Mouse (Mus musculus): Measurements from ENCODE around the gene Ssbp3. TPM values are rescaled to one million over a fixed set of nuclear protein-coding genes. Genes with fewer than 3 reads are reported as not detected.

Gene Ssbp3
- polyA plus RNA-seq, 1 experiment from 2014 or later, result 73.2 TPM

GRCm38 (mm10) chr4:106985899-106986832, 75.7 kb downstream of the Ssbp3 start:
- ATAC-seq (replicated peaks; ENCODE audit: low FRiP score, low TSS enrichment, low read depth) (peak; percentile 12), DNase-seq (ENCODE audit: low spot score) (peak; percentile 63)
- Histone ChIP-seq H3K36me3 (ENCODE audit: control insufficient read depth, insufficient read depth, low read length) (peaks cover 3% of the 10 kb centered on the region; the same call in 1 of the 2 replicates), H3K9ac (ENCODE audit: low read length) (no peak overlapping the region), H3K9me3 (ENCODE audit: control insufficient read depth, low read length) (no peaks in the 10 kb centered on the region), H3K4me2 (ENCODE audit: low read length) (0 out of 2 replicates have a peak overlapping the region, but pooled peaks have one; percentile 2), H3K4me1 (replicated peaks; ENCODE audit: control insufficient read depth, insufficient read depth, low read length) (peaks cover 61% of the 10 kb centered on the region), H3K4me3 (ENCODE audit: low read depth, low read length) (no peak overlapping the region), H3K27ac (ENCODE audit: low read depth) (peak overlapping the region; percentile 85), H3K27me3 (replicated peaks; ENCODE audit: control insufficient read depth, insufficient read depth, low read length) (no peaks in the 10 kb centered on the region)
- 16% methylated on average over 15 of the region's 15 CpGs for WGBS

GRCm38 (mm10) chr4:106987725-106988364, 77.3 kb downstream of the Ssbp3 start:
- 32% methylated on average over 7 of the region's 7 CpGs for WGBS
- Histone ChIP-seq H3K36me3 (ENCODE audit: control insufficient read depth, insufficient read depth, low read length) (peaks cover 4% of the 10 kb centered on the region; the same call in 1 of the 2 replicates), H3K9ac (ENCODE audit: low read length) (no peak overlapping the region), H3K9me3 (ENCODE audit: control insufficient read depth, low read length) (no peaks in the 10 kb centered on the region), H3K27me3 (replicated peaks; ENCODE audit: control insufficient read depth, insufficient read depth, low read length) (no peaks in the 10 kb centered on the region), H3K4me3 (ENCODE audit: low read depth, low read length) (no peak overlapping the region), H3K27ac (ENCODE audit: low read depth) (peak overlapping the region; percentile 52), H3K4me1 (replicated peaks; ENCODE audit: control insufficient read depth, insufficient read depth, low read length) (peaks cover 49% of the 10 kb centered on the region), H3K4me2 (ENCODE audit: low read length) (no peak overlapping the region)
- peak; percentile 70 for DNase-seq (ENCODE audit: low spot score)
- ATAC-seq (replicated peaks; ENCODE audit: low FRiP score, low TSS enrichment, low read depth), result no peak; the same call in 1 of the 2 replicates

- H3K4me1 ChIP-seq (replicated peaks; ENCODE audit: control insufficient read depth, insufficient read depth, low read length), result peaks cover 39% of the 10 kb centered on the region
- no peak overlapping the region for H3K4me2 ChIP-seq (ENCODE audit: low read length)
- no peak overlapping the region for H3K4me3 ChIP-seq (ENCODE audit: low read depth, low read length)
- no peak overlapping the region for H3K9ac ChIP-seq (ENCODE audit: low read length)
- no peaks in the 10 kb centered on the region for H3K9me3 ChIP-seq (ENCODE audit: control insufficient read depth, low read length)
- no peak for DNase-seq (ENCODE audit: low spot score)
- ATAC-seq (replicated peaks; ENCODE audit: low FRiP score, low TSS enrichment, low read depth), result no peak
- H3K27ac ChIP-seq (ENCODE audit: low read depth), result no peak overlapping the region
- no peaks in the 10 kb centered on the region for H3K27me3 ChIP-seq (replicated peaks; ENCODE audit: control insufficient read depth, insufficient read depth, low read length)
- H3K36me3 ChIP-seq (ENCODE audit: control insufficient read depth, insufficient read depth, low read length), result peaks cover 4% of the 10 kb centered on the region; the same call in 1 of the 2 replicates
- 72% methylated on average over 6 of the region's 6 CpGs for WGBS
Observed at GRCm38 (mm10) chr4:106988886-106989225, 78.4 kb downstream of the Ssbp3 start.

GRCm38 (mm10) chr4:106989226-106989983, 78.9 kb downstream of the Ssbp3 start:
- Histone ChIP-seq H3K27ac (ENCODE audit: low read depth) (no peak overlapping the region), H3K9ac (ENCODE audit: low read length) (no peak overlapping the region)
- 63% methylated on average over 10 of the region's 10 CpGs for WGBS

GRCm38 (mm10) chr4:106993053-106993452, 82.6 kb downstream of the Ssbp3 start:
- Histone ChIP-seq H3K27me3 (replicated peaks; ENCODE audit: control insufficient read depth, insufficient read depth, low read length) (no peaks in the 10 kb centered on the region), H3K4me1 (replicated peaks; ENCODE audit: control insufficient read depth, insufficient read depth, low read length) (peaks cover 19% of the 10 kb centered on the region), H3K4me3 (ENCODE audit: low read depth, low read length) (no peak overlapping the region), H3K27ac (ENCODE audit: low read depth) (no peak overlapping the region), H3K9ac (ENCODE audit: low read length) (no peak overlapping the region), H3K9me3 (ENCODE audit: control insufficient read depth, low read length) (no peaks in the 10 kb centered on the region), H3K4me2 (ENCODE audit: low read length) (no peak overlapping the region), H3K36me3 (ENCODE audit: control insufficient read depth, insufficient read depth, low read length) (peaks cover 4% of the 10 kb centered on the region; the same call in 1 of the 2 replicates)
- WGBS, result 92% methylated on average over 5 of the region's 5 CpGs
- DNase-seq (ENCODE audit: low spot score) (no peak), ATAC-seq (replicated peaks; ENCODE audit: low FRiP score, low TSS enrichment, low read depth) (no peak)

More at GRCm38 (mm10) chr4:106989226-106989983, 78.9 kb downstream of the Ssbp3 start:
- Histone ChIP-seq H3K4me1 (replicated peaks; ENCODE audit: control insufficient read depth, insufficient read depth, low read length) (peaks cover 35% of the 10 kb centered on the region), H3K36me3 (ENCODE audit: control insufficient read depth, insufficient read depth, low read length) (peaks cover 4% of the 10 kb centered on the region; the same call in 1 of the 2 replicates), H3K9me3 (ENCODE audit: control insufficient read depth, low read length) (no peaks in the 10 kb centered on the region), H3K27me3 (replicated peaks; ENCODE audit: control insufficient read depth, insufficient read depth, low read length) (no peaks in the 10 kb centered on the region), H3K4me3 (ENCODE audit: low read depth, low read length) (no peak overlapping the region), H3K4me2 (ENCODE audit: low read length) (no peak overlapping the region)
- DNase-seq (ENCODE audit: low spot score), result no peak
- no peak for ATAC-seq (replicated peaks; ENCODE audit: low FRiP score, low TSS enrichment, low read depth)

GRCm38 (mm10) chr4:106994252-106994651, 83.8 kb downstream of the Ssbp3 start:
- H3K9ac ChIP-seq (ENCODE audit: low read length), result no peak overlapping the region
- H3K36me3 ChIP-seq (ENCODE audit: control insufficient read depth, insufficient read depth, low read length), result peaks cover 4% of the 10 kb centered on the region; the same call in 1 of the 2 replicates
- WGBS, result 88% methylated on average over 5 of the region's 5 CpGs
- DNase-seq (ENCODE audit: low spot score), result no peak
- no peak overlapping the region for H3K4me3 ChIP-seq (ENCODE audit: low read depth, low read length)
- no peak for ATAC-seq (replicated peaks; ENCODE audit: low FRiP score, low TSS enrichment, low read depth)
- H3K9me3 ChIP-seq (ENCODE audit: control insufficient read depth, low read length), result no peaks in the 10 kb centered on the region
- no peaks in the 10 kb centered on the region for H3K27me3 ChIP-seq (replicated peaks; ENCODE audit: control insufficient read depth, insufficient read depth, low read length)
- no peak overlapping the region for H3K27ac ChIP-seq (ENCODE audit: low read depth)
- H3K4me2 ChIP-seq (ENCODE audit: low read length), result no peak overlapping the region
- peaks cover 19% of the 10 kb centered on the region for H3K4me1 ChIP-seq (replicated peaks; ENCODE audit: control insufficient read depth, insufficient read depth, low read length)

- WGBS, result 83% methylated on average over 6 of the region's 6 CpGs
- no peak overlapping the region for H3K27ac ChIP-seq (ENCODE audit: low read depth)
- ATAC-seq (replicated peaks; ENCODE audit: low FRiP score, low TSS enrichment, low read depth), result no peak
Observed at GRCm38 (mm10) chr4:106995069-106995468, 84.6 kb downstream of the Ssbp3 start.

GRCm38 (mm10) chr4:106995513-106995912, 85.0 kb downstream of the Ssbp3 start:
- WGBS, result 79% methylated on average over 5 of the region's 5 CpGs
- no peak overlapping the region for H3K9ac ChIP-seq (ENCODE audit: low read length)
- no peak overlapping the region for H3K4me3 ChIP-seq (ENCODE audit: low read depth, low read length)
- no peak for DNase-seq (ENCODE audit: low spot score)
- no peaks in the 10 kb centered on the region for H3K9me3 ChIP-seq (ENCODE audit: control insufficient read depth, low read length)
- no peak for ATAC-seq (replicated peaks; ENCODE audit: low FRiP score, low TSS enrichment, low read depth)
- no peaks in the 10 kb centered on the region for H3K27me3 ChIP-seq (replicated peaks; ENCODE audit: control insufficient read depth, insufficient read depth, low read length)
- H3K4me1 ChIP-seq (replicated peaks; ENCODE audit: control insufficient read depth, insufficient read depth, low read length), result peaks cover 21% of the 10 kb centered on the region
- H3K36me3 ChIP-seq (ENCODE audit: control insufficient read depth, insufficient read depth, low read length), result peaks cover 4% of the 10 kb centered on the region; the same call in 1 of the 2 replicates
- no peak overlapping the region for H3K27ac ChIP-seq (ENCODE audit: low read depth)
- no peak overlapping the region for H3K4me2 ChIP-seq (ENCODE audit: low read length)

More at GRCm38 (mm10) chr4:106995069-106995468, 84.6 kb downstream of the Ssbp3 start:
- Histone ChIP-seq H3K36me3 (ENCODE audit: control insufficient read depth, insufficient read depth, low read length) (peaks cover 4% of the 10 kb centered on the region; the same call in 1 of the 2 replicates), H3K4me2 (ENCODE audit: low read length) (no peak overlapping the region), H3K4me3 (ENCODE audit: low read depth, low read length) (no peak overlapping the region), H3K4me1 (replicated peaks; ENCODE audit: control insufficient read depth, insufficient read depth, low read length) (peaks cover 19% of the 10 kb centered on the region), H3K9me3 (ENCODE audit: control insufficient read depth, low read length) (no peaks in the 10 kb centered on the region), H3K9ac (ENCODE audit: low read length) (no peak overlapping the region), H3K27me3 (replicated peaks; ENCODE audit: control insufficient read depth, insufficient read depth, low read length) (no peaks in the 10 kb centered on the region)
- DNase-seq (ENCODE audit: low spot score), result no peak
